Mouse (Mus musculus) CH12.LX (cell line): Measurements from ENCODE around the gene Lcor. TPM values are rescaled to one million over a fixed set of nuclear protein-coding genes. Genes with fewer than 3 reads are reported as not detected.

Source experiments
- DNase-seq: peaks from one replicate; pipeline ENCODE4 v3.0.0-alpha.2; 2013; ENCODE audit errors: extremely low read depth
- H3K27ac ChIP-seq: 2 replicates; pipeline ENCODE4 v1.5.1; 2012; ENCODE audit warnings: low read depth, mild to moderate bottlenecking, control low read depth, moderate library complexity; ENCODE audit not compliant: insufficient read depth
- H3K27me3 ChIP-seq: replicated peaks from 2 replicates; pipeline ENCODE3; 2012; ENCODE audit warnings: inconsistent platforms
- H3K36me3 ChIP-seq, 2 experiments: replicated peaks in 1 of 2; 2 replicates each; pipeline versions ENCODE3 to v1.6.1; 2012; ENCODE audit warnings: inconsistent platforms in 1 of 2, low read length in 1 of 2, mild to moderate bottlenecking in 1 of 2, mixed read lengths in 1 of 2, moderate library complexity in 1 of 2; ENCODE audit not compliant: control insufficient read depth in 1 of 2, insufficient read depth in 1 of 2
- H3K4me1 ChIP-seq, 2 experiments: 2 replicates each; pipeline ENCODE4 v1.6.1; 2012; ENCODE audit warnings: inconsistent platforms in 1 of 2, moderate library complexity in 1 of 2; ENCODE audit not compliant: insufficient read depth in 2 of 2, control insufficient read depth in 1 of 2
- H3K4me2 ChIP-seq: 2 replicates; pipeline ENCODE4 v1.6.1; 2012; ENCODE audit warnings: low read depth, mild to moderate bottlenecking, control low read depth; ENCODE audit not compliant: poor library complexity, insufficient read depth, severe bottlenecking
- H3K4me3 ChIP-seq, 3 experiments: fragments of 150-350 bp in 1 of 3; sonication (generic) in 1 of 3; replicated peaks in 1 of 3; 2 replicates each; pipeline versions ENCODE3 to v1.5.1; 2011 to 2012; ENCODE audit warnings: low read depth in 2 of 3, low read length in 2 of 3, mild to moderate bottlenecking in 2 of 3, moderate library complexity in 2 of 3, control low read depth in 1 of 3, improper control_type of control experiment in 1 of 3, inconsistent platforms in 1 of 3, mixed read lengths in 1 of 3; ENCODE audit not compliant: poor library complexity in 1 of 3
- H3K79me2 ChIP-seq: replicated peaks from 2 replicates; pipeline ENCODE4 v1.6.1; 2012; ENCODE audit warnings: mild to moderate bottlenecking, moderate library complexity; ENCODE audit not compliant: control insufficient read depth, poor library complexity, insufficient read depth, severe bottlenecking; ENCODE audit errors: extremely low read depth
- H3K9ac ChIP-seq: 2 replicates; pipeline ENCODE4 v1.6.1; 2012; ENCODE audit warnings: low read depth, mild to moderate bottlenecking, control low read depth, moderate library complexity; ENCODE audit not compliant: insufficient read depth
- H3K9me3 ChIP-seq: replicated peaks from 2 replicates; pipeline ENCODE3; 2012; ENCODE audit warnings: low read length, inconsistent platforms, mixed read lengths
- CHD2 ChIP-seq: IDR thresholded peaks from 2 replicates; pipeline ENCODE4 v1.6.1; 2011; ENCODE audit warnings: low read length, improper control_type of control experiment
- ELF1 ChIP-seq: IDR thresholded peaks from 2 replicates; pipeline ENCODE4 v1.6.1; 2014; ENCODE audit warnings: low read depth, mild to moderate bottlenecking, inconsistent platforms, low read length, improper control_type of control experiment
- EP300 ChIP-seq: IDR thresholded peaks from 2 replicates; pipeline ENCODE4 v1.6.1; 2011; ENCODE audit warnings: low read length, improper control_type of control experiment
- GABPA ChIP-seq: IDR thresholded peaks from 2 replicates; pipeline ENCODE4 v1.6.1; 2012; ENCODE audit warnings: low read depth, low read length, improper control_type of control experiment, inconsistent platforms; ENCODE audit not compliant: insufficient replicate concordance
- JUN ChIP-seq: IDR thresholded peaks from 2 replicates; pipeline ENCODE4 v1.6.1; 2011; ENCODE audit warnings: low read depth, mild to moderate bottlenecking, low read length, improper control_type of control experiment, moderate library complexity; ENCODE audit not compliant: insufficient read depth
- JUND ChIP-seq: conservative IDR thresholded peaks from 2 replicates; pipeline ENCODE4 v1.6.1; 2011; ENCODE audit warnings: low read depth, low read length, improper control_type of control experiment
- KAT2A ChIP-seq: IDR thresholded peaks from 2 replicates; pipeline ENCODE4 v1.6.1; 2012; ENCODE audit warnings: low read length, improper control_type of control experiment, inconsistent platforms; ENCODE audit not compliant: insufficient replicate concordance
- MAX ChIP-seq: IDR thresholded peaks from 2 replicates; pipeline ENCODE4 v1.6.1; 2011; ENCODE audit warnings: low read length, improper control_type of control experiment
- MAZ ChIP-seq: IDR thresholded peaks from 2 replicates; pipeline ENCODE4 v1.6.1; 2012; ENCODE audit warnings: low read depth, mild to moderate bottlenecking, inconsistent platforms, low read length, improper control_type of control experiment, moderate library complexity
- MEF2A ChIP-seq: IDR thresholded peaks from 2 replicates; pipeline ENCODE4 v1.6.1; 2014; ENCODE audit warnings: low read depth, mild to moderate bottlenecking, inconsistent platforms, low read length, improper control_type of control experiment, borderline replicate concordance
- MXI1 ChIP-seq: IDR thresholded peaks from 2 replicates; pipeline ENCODE4 v1.6.1; 2011; ENCODE audit warnings: mild to moderate bottlenecking, low read depth, low read length, improper control_type of control experiment
- MYC ChIP-seq: IDR thresholded peaks from 2 replicates; pipeline ENCODE4 v1.6.1; 2011; ENCODE audit warnings: low read depth, mild to moderate bottlenecking, improper control_type of control experiment, low read length
- NELFE ChIP-seq: IDR thresholded peaks from 2 replicates; pipeline ENCODE4 v1.6.1; 2011; ENCODE audit warnings: low read depth, low read length, improper control_type of control experiment
- NRF1 ChIP-seq: IDR thresholded peaks from 2 replicates; pipeline ENCODE4 v1.6.1; 2014; ENCODE audit warnings: low read depth, mild to moderate bottlenecking, inconsistent platforms, low read length, improper control_type of control experiment, moderate library complexity
- PAX5 ChIP-seq: IDR thresholded peaks from 2 replicates; pipeline ENCODE4 v1.6.1; 2012; ENCODE audit warnings: low read length, inconsistent platforms, mixed read lengths
- POLR2AphosphoS2 ChIP-seq: IDR thresholded peaks from 2 replicates; pipeline ENCODE4 v1.6.1; 2011; ENCODE audit warnings: low read depth, low read length, improper control_type of control experiment
- RAD21 ChIP-seq: IDR thresholded peaks from 2 replicates; pipeline ENCODE4 v1.6.1; 2011; ENCODE audit warnings: low read depth, mild to moderate bottlenecking, low read length, improper control_type of control experiment, moderate library complexity
- RCOR1 ChIP-seq: conservative IDR thresholded peaks from 2 replicates; pipeline ENCODE4 v1.6.1; 2012; ENCODE audit warnings: low read depth, mild to moderate bottlenecking, inconsistent platforms, low read length, improper control_type of control experiment
- SIN3A ChIP-seq: IDR thresholded peaks from 2 replicates; pipeline ENCODE4 v1.6.1; 2012; ENCODE audit warnings: low read length, improper control_type of control experiment, inconsistent platforms
- SMC3 ChIP-seq: IDR thresholded peaks from 2 replicates; pipeline ENCODE4 v1.6.1; 2011; ENCODE audit warnings: low read depth, low read length, improper control_type of control experiment
- TBP ChIP-seq: conservative IDR thresholded peaks from 2 replicates; pipeline ENCODE4 v1.6.1; 2011; ENCODE audit warnings: low read depth, low read length, improper control_type of control experiment
- UBTF ChIP-seq: IDR thresholded peaks from 2 replicates; pipeline ENCODE4 v1.6.1; 2012; ENCODE audit warnings: low read depth, mild to moderate bottlenecking, inconsistent platforms, low read length, improper control_type of control experiment, moderate library complexity
- USF1 ChIP-seq: IDR thresholded peaks from 2 replicates; pipeline ENCODE4 v1.6.1; 2014; ENCODE audit warnings: low read depth, mild to moderate bottlenecking, inconsistent platforms, low read length, improper control_type of control experiment
- ZKSCAN1 ChIP-seq: IDR thresholded peaks from 2 replicates; pipeline ENCODE4 v1.6.1; 2012; ENCODE audit warnings: low read depth, inconsistent platforms, low read length, improper control_type of control experiment, borderline replicate concordance
- ZNF384 ChIP-seq: IDR thresholded peaks from 2 replicates; pipeline ENCODE4 v1.6.1; 2012; ENCODE audit warnings: low read depth, low read length, improper control_type of control experiment, inconsistent platforms
- dilution Hi-C: fragments of 300-500 bp; cut with MboI; formaldehyde crosslinking; loops from 2 replicates; pipeline ENCODE4 v1.14.3; 2020; ENCODE audit warnings: low sequenced_read_pairs; ENCODE audit not compliant: extremely low pct_unique_long_range_greater_than_20kb, extremely low pct_ligation_motif_present
- in situ Hi-C: fragments of 300-500 bp; cut with MboI; formaldehyde crosslinking; loops from 3 replicates; pipeline ENCODE4 v1.14.3; 2019; ENCODE audit warnings: low sequenced_read_pairs, low pct_ligation_motif_present, low pct_unique_long_range_greater_than_20kb, mixed read lengths
- polyA plus RNA-seq: library from polyadenylated mRNA; unstranded; fragments of >175 nt; gene quantifications from 2 replicates; pipeline ENCODE4 v1.2.1, GENCODE M21; 2012; ENCODE audit warnings: low read depth; ENCODE audit not compliant: insufficient read length
- total RNA-seq, 2 experiments: library from RNA; depleted of rRNA; stranded (reverse); fragments of 300-350 nt in 1 of 2; fragments of >200 nt in 1 of 2; gene quantifications; 2 replicates each; pipeline ENCODE4 v1.2.3; 2012 to 2014

Gene Lcor
- total and polyA plus RNA-seq, 3 experiments, result 2.9 to 4.8 (median 3.4) TPM

GRCm38 (mm10) chr19:41600647-41601046 lies 118.2 kb downstream of the Lcor start:
- peaks cover 9 to 26% of the 10 kb centered on the region in 2 experiments for H3K4me1 ChIP-seq
- no peaks in the 10 kb centered on the region for H3K36me3 ChIP-seq
- no peak overlapping the region for H3K9ac ChIP-seq
- H3K4me3 ChIP-seq, result no peak overlapping the region
- H3K9me3 ChIP-seq, result no peaks in the 10 kb centered on the region
- dilution Hi-C loops, result no loop called here
- no peak overlapping the region for H3K4me2 ChIP-seq
- no peak for DNase-seq
- TF ChIP-seq SIN3A (no peak), JUN (no peak), TBP (no peak), ZKSCAN1 (no peak), NRF1 (no peak), USF1 (no peak), JUND (no peak), UBTF (no peak), EP300 (no peak), RCOR1 (no peak), POLR2AphosphoS2 (no peak), CHD2 (no peak)
- in situ Hi-C loops, result no loop called here
- H3K27me3 ChIP-seq, result peaks cover 1% of the 10 kb centered on the region
- H3K79me2 ChIP-seq, result no peaks in the 10 kb centered on the region
- no peak overlapping the region for H3K27ac ChIP-seq

- no peak overlapping the region for H3K4me3 ChIP-seq
Measured at GRCm38 (mm10) chr19:41606208-41606987, 124.0 kb downstream of the Lcor start.

More at GRCm38 (mm10) chr19:41606208-41606987, 124.0 kb downstream of the Lcor start:
- peaks cover 9% of the 10 kb centered on the region for H3K9me3 ChIP-seq
- no peak for DNase-seq
- H3K27ac ChIP-seq, result no peak overlapping the region
- no peak overlapping the region for H3K9ac ChIP-seq
- H3K79me2 ChIP-seq, result no peaks in the 10 kb centered on the region
- no peak for TF ChIP-seq ELF1
- no peak for TF ChIP-seq ZNF384
- no peak for TF ChIP-seq MEF2A
- TF ChIP-seq UBTF, result no peak
- TF ChIP-seq MXI1, result no peak
- no peak for TF ChIP-seq TBP
- TF ChIP-seq EP300, result no peak
- TF ChIP-seq GABPA, result no peak
- TF ChIP-seq MYC, result no peak
- no peak for TF ChIP-seq KAT2A
- TF ChIP-seq PAX5, result no peak
- TF ChIP-seq NELFE, result no peak
- no peak for TF ChIP-seq MAX
- no peak for TF ChIP-seq RCOR1
- TF ChIP-seq SIN3A, result no peak
- no peak for TF ChIP-seq SMC3
- no peak for TF ChIP-seq MAZ
- TF ChIP-seq RAD21, result no peak
- peaks cover 0 to 2% of the 10 kb centered on the region in 2 experiments; a peak in 1 of 4 replicates for H3K4me1 ChIP-seq
- no peak overlapping the region for H3K4me2 ChIP-seq
- H3K27me3 ChIP-seq, result peaks cover 1% of the 10 kb centered on the region
- dilution Hi-C loops, result no loop called here
- in situ Hi-C loops, result no loop called here
- H3K36me3 ChIP-seq, result no peaks in the 10 kb centered on the region
